Mouse (Mus musculus) embryo, embryonic 10 days (tissue): ENCODE results near the gene S1pr1.
A peak's percentile ranks its signal among the peaks of the same experiment; 100 is the strongest.

Source experiments
- DNase-seq: peaks from one replicate; pipeline ENCODE4 v3.0.0-alpha.2; 2015; ENCODE audit warnings: low spot score

The S1pr1 gene

GRCm38 (mm10) chr3:115714671-115715651, at the start of gene S1pr1:
Gene S1pr1, minus strand, starts transcription at chr3:115715072.
- peak; percentile 90 for DNase-seq

DNA sequence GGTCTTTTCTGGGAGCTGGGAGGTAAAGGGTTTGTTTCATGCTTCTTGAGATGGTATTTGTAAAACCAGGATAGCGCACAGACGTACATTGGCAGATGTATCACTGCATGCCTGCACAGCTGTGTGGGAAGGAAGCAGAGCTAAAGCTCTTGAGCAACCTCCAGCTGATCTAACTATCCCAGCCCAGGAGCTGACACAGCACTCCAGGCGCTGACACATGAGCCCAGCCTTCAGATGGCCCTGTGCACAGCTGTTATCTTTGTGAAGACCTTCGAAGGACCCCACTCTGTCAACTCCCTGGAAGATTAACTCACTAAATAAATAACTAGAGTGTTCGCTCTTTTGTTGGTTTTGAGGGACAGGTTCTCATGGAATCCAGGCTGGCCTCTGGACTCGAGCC, 48.4 kb upstream of the S1pr1 start:
- DNase-seq = peak; percentile 42

DNA sequence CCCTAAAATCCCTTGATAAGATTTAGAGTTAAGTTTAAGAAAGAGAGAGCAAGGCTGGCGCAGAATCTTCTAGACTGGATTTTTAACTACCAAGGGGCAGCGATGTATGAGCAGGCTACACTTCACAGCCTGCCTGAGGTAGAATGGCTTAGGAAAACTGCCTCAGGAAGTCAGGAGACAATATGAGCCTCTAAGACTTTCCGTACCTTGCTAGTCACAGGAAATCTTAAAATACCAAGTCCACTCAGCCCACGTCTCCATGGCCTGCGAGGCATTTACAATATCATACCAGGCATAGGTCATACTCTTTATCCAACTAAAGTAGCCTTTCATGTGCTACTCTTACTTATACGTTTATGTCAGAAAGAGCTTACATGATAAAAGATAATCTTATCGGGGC, 48.0 kb upstream of the S1pr1 start:
- DNase-seq = no peak

DNA sequence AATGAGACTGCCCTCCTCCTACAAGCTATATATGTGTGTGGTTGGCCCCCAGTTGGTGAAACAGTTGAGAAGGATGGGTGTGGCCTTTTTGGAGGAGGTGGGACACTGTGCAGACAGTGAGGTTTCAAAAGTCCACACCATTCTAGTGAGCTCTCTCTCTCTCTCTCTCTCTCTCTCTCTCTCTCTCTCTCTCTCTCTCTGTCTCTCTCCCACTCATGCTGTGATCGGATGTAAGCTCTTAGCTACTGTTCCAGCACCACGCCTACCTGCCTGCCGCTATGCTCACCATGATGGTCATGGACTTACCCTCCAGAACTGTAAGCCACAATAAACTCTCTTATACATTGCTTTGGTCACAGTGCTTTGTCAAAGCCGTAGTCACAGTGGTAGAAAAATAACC, 44.8 kb upstream of the S1pr1 start:
- DNase-seq = no peak

- peak; percentile 20 for DNase-seq
These were observed 43.6 kb upstream of the S1pr1 start for GRCm38 (mm10) chr3:115758455-115758912.

DNA sequence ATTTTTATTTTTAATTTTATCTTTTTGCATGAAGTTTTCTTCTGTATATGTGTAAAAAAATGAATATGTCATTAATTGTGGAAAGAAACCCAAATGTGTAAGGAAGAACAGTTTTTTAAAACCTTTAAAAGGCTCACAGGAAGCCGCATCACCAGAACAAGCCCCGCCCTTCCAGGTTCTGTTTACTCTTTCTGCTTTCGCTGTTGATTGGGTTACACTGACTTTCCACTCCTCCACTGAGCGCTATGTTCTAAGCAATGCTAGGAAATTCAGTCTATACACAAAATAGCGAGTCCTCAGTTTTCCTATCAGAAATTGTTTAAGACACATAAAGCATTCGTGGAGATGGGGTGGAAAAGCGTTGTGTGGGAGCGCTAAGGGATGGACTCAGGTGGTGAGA, 39.6 kb upstream of the S1pr1 start:
- DNase-seq = no peak

DNA sequence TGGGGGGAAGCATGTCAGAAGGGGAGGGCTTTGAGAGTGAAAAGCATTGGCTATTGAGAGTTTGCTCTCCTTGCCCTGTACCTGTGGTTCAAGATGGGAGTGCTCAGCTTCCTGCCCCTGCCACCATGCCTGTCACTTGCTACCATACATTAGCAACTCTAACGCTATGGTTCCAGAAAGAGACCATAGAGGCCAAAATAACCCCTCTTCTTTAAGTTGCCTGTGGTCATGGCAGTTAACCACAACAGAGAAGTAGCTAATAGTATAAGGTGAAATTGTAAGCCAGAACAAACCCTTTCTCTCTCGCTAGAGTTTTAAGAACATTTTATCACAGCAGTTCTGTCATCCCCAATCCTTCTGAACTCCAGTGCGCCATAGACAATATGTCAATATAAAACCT, 35.5 kb upstream of the S1pr1 start:
- DNase-seq = no peak

GRCm38 (mm10) chr3:115748289-115748989, 33.6 kb upstream of the S1pr1 start:
- DNase-seq = no peak

DNA sequence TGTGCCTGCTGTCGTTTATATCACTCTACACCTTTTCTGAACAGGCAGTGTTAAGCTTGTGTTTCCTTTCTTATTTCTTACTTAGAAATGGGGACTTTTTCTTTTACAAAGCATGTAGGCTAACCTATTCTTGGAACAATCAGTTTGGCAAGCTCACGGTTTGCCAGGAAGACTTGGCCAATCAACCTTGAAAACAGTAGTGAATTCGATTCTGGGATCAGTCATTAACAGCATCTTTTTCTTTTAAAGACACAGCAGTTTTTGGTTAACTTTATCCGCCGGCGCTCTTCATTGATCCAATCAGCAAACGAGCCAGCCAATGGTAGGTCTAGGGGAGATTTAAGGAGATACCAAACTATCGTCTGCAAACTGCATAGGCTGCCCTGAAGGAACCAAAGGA, 31.6 kb upstream of the S1pr1 start:
- no peak for DNase-seq

DNA sequence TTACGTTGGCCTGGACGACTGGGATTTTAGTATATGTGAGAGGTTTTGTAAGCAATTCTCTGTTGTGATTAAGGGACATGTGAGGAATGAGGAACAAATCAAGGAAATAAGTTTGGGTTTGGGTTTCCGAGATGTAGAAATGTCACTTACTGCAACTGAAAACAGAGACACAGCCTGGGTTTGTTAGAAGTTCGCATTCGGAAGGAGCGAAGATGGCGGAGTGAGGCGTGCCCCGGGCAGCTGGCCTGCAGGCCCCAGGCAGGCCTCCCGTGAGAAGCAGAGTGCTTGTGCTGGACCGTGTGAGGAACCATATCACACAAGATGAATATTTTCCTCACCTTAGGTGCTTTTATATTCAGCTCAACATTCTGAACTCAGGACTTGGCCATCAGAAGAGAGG, 30.2 kb upstream of the S1pr1 start:
- no peak for DNase-seq

- DNase-seq = no peak
These were observed 23.7 kb upstream of the S1pr1 start for GRCm38 (mm10) chr3:115738524-115738923.

DNA sequence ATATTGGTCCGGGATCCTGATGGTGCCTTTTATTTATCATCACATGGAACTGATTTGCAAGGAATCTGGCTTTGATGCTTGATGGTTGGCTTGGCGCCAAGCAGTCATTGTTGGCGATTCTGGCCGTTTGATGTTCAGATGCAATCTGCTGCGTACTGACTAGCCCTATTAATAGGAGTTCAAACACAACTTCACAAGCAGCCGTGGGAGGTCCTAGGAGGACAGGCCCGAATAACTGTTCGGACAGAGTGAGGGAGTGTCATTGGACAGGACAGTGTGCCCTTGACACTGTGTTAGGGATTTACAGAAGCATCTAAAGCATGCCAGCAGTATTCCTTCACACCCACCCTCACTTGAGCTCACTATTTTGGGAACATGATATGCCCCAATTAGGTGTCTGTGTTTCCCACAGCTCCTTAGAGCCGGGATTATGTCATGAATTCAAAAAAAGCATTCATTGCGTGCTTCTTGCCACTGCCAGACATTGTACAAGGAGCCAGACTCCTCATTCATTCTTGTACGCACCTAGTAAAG, 23.0 kb upstream of the S1pr1 start:
- peak; percentile 25 for DNase-seq

DNA sequence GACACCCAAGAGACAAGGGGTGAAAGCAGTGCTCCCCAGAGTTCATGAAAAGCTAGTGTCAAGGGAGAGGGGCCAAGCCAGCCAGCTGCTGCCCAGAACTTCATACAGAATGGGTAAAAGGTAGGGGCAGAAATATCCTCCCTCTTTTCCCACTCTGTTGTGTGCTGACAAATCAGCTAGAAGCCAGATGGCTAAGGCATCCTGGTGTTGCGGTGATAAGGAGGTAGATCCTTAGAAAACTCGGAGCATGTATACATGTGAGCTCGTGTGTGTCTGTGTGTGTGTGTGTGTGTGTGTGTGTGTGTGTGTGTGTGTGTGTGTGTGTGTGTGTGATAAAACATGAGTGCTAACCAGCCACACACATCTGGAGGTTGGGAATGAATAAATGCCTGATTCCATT, 20.7 kb upstream of the S1pr1 start:
- DNase-seq = no peak

GRCm38 (mm10) chr3:115734841-115735240, 20.0 kb upstream of the S1pr1 start:
- no peak for DNase-seq

- DNase-seq = no peak
These were observed 15.5 kb upstream of the S1pr1 start for GRCm38 (mm10) chr3:115730336-115730735.

DNA sequence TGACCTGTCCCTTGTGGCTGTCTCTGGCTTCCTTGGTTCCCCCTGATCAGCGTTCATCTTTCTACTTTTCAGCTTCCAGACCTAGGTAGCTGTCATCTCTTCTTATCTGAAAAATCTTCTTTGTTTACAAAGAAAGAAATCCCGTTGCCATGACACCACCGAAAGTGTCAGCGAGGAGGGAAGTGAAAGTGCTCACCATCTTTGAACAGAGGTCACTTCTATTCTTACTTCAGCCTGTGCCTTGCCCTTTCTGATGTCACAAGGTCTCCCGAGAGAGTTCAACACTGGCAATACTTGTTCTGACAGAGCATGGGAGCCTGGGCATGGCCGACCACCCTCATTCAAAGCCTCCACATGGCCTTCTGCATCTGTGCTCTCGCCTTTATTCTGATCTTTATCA, 14.3 kb upstream of the S1pr1 start:
- DNase-seq = no peak

- DNase-seq = no peak
These were observed 13.3 kb upstream of the S1pr1 start for GRCm38 (mm10) chr3:115728211-115728610.

DNA sequence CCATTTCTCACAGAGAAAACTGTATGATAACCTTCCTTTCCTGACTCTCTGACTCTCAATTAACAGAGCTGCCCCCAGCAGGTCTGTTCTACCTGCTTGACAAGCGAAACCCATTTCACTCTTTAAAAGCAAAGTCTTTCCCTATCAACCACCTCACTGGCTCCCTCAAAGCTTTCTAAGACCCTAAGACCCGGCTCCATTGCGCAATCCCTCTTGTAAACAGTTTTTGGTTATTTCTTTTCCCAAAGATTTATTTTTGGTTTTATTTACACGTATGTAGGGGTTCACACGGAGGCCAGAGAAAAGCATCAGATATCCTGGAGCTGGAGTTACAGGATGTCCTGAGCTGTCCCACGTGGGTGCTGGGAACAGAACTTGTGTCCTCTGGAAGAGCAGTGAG, 4.0 kb upstream of the S1pr1 start:
- DNase-seq = no peak

DNA sequence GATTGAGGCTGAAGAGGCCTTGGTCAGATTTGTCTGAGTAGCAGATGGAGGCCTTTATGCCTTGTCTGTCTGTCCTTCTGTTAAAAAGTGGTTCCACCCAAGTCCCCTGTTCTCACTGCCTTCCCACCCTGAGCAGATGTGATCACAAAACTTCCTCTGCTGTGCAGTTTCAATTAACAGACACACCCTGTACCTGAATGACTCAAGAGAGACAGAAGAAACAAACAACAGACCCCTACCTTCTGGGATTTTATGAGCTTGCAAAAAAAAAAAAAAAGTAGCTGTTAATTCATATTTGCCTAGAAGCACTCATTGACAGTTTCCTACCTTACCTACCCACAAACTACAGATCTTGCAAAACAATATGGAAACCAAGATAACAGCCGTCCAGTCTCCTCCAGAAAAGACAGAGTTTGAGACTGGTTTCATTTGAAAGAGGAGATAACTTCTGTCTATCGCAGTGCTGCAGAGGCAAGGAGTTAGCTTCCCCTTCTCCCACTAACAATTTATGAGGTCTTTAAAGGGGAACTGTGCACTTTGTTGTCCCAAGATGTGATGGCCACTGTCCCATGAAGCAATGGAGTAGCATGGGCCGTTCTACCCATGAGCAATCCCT, 1.1 kb upstream of the S1pr1 start:
- DNase-seq = no peak

- peak; percentile 10 for DNase-seq
These were observed 830 bp downstream of the S1pr1 start for GRCm38 (mm10) chr3:115714049-115714435.

DNA sequence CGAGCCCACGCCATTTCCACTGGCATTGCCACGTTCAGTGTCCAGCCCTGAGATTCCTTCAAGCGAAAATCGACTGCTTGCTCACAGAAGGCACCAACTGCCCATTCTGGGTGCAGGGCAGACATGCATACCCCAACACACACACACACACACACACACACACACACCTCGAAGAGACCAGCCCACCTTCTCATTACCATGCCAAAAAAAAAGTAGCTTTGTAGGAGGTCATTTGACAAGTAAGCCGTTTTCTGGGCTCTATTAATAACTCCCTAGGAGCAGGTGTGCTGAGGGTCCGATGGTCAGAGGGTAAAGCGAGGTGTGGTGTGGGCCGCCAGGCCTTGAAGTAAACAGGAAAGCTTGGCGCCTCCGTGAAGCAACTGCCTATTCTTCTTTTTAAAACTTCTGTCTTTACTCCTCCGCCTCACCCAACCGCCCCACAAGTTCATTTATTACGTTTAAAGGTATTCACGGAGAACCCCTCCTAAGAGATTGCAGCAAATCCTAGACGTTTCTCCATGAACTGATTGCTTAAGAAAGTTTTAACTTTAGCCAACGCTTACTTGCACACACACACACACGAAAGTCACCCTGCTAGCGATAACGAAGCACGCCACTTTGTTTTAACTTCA, 1.3 kb downstream of the S1pr1 start:
- peak; percentile 9 for DNase-seq

GRCm38 (mm10) chr3:115712808-115713200, 2.1 kb downstream of the S1pr1 start:
- peak; percentile 85 for DNase-seq
